Mouse (Mus musculus) MEL (cell line): ENCODE results near the gene Dnah7c.

Experiments used
- CTCF ChIP-seq, 3 experiments: IDR thresholded peaks in 2 of 3; conservative IDR thresholded peaks in 1 of 3; 2 replicates each; pipeline ENCODE4 v1.5.1; 2011 to 2012; ENCODE audit warnings: low read length in 3 of 3, low read depth in 2 of 3, mild to moderate bottlenecking in 2 of 3, improper control_type of control experiment in 1 of 3, inconsistent platforms in 1 of 3, mixed read lengths in 1 of 3, moderate library complexity in 1 of 3; ENCODE audit not compliant: control insufficient read depth in 1 of 3, insufficient read depth in 1 of 3, poor library complexity in 1 of 3, severe bottlenecking in 1 of 3
- E2F4 ChIP-seq: IDR thresholded peaks from 2 replicates; pipeline ENCODE4 v1.6.1; 2011; ENCODE audit warnings: low read depth, low read length, improper control_type of control experiment, borderline replicate concordance
- ELF1 ChIP-seq: IDR thresholded peaks from 2 replicates; pipeline ENCODE4 v1.6.1; 2014; ENCODE audit warnings: low read depth, mild to moderate bottlenecking, inconsistent platforms, low read length, improper control_type of control experiment, moderate library complexity
- EP300 ChIP-seq, 2 experiments: IDR thresholded peaks; 2 replicates each; pipeline ENCODE4 v1.6.1; 2011; ENCODE audit warnings: improper control_type of control experiment in 2 of 2, low read length in 2 of 2, low read depth in 1 of 2, mild to moderate bottlenecking in 1 of 2
- GATA1 ChIP-seq: IDR thresholded peaks from 2 replicates; pipeline ENCODE4 v1.6.1; 2011; ENCODE audit warnings: low read depth, low read length, improper control_type of control experiment
- KAT2A ChIP-seq: conservative IDR thresholded peaks from 2 replicates; pipeline ENCODE4 v1.6.1; 2012; ENCODE audit warnings: low read depth, low read length, improper control_type of control experiment, inconsistent platforms
- MAX ChIP-seq: IDR thresholded peaks from 2 replicates; pipeline ENCODE4 v1.6.1; 2011; ENCODE audit warnings: low read length, improper control_type of control experiment
- MAZ ChIP-seq: IDR thresholded peaks from 2 replicates; pipeline ENCODE4 v1.6.1; 2012; ENCODE audit warnings: low read depth, mild to moderate bottlenecking, inconsistent platforms, low read length, improper control_type of control experiment
- NELFE ChIP-seq: IDR thresholded peaks from 2 replicates; pipeline ENCODE4 v1.6.1; 2011; ENCODE audit warnings: low read depth, low read length, improper control_type of control experiment
- POLR2A ChIP-seq, 2 experiments: IDR thresholded peaks; 2 replicates each; pipeline ENCODE4 v1.6.1; 2011 to 2012; ENCODE audit warnings: low read length in 2 of 2, mild to moderate bottlenecking in 2 of 2, control low read depth in 1 of 2, improper control_type of control experiment in 1 of 2, low read depth in 1 of 2, moderate library complexity in 1 of 2; ENCODE audit not compliant: control insufficient read depth in 1 of 2, insufficient read depth in 1 of 2, poor library complexity in 1 of 2
- POLR2AphosphoS5 ChIP-seq: IDR thresholded peaks from 2 replicates; pipeline ENCODE4 v1.6.1; 2012; ENCODE audit warnings: low read depth, borderline replicate concordance, mild to moderate bottlenecking, inconsistent platforms, low read length, moderate library complexity, mixed read lengths
- SIN3A ChIP-seq: IDR thresholded peaks from 2 replicates; pipeline ENCODE4 v1.6.1; 2012; ENCODE audit warnings: low read length, improper control_type of control experiment, inconsistent platforms
- TAL1 ChIP-seq: IDR thresholded peaks from 2 replicates; pipeline ENCODE4 v1.6.1; 2012; ENCODE audit warnings: mild to moderate bottlenecking, inconsistent platforms, low read length, moderate library complexity, mixed read lengths
- USF1 ChIP-seq: IDR thresholded peaks from 2 replicates; pipeline ENCODE4 v1.6.1; 2014; ENCODE audit warnings: low read depth, mild to moderate bottlenecking, inconsistent platforms, low read length, improper control_type of control experiment, moderate library complexity

DNA sequence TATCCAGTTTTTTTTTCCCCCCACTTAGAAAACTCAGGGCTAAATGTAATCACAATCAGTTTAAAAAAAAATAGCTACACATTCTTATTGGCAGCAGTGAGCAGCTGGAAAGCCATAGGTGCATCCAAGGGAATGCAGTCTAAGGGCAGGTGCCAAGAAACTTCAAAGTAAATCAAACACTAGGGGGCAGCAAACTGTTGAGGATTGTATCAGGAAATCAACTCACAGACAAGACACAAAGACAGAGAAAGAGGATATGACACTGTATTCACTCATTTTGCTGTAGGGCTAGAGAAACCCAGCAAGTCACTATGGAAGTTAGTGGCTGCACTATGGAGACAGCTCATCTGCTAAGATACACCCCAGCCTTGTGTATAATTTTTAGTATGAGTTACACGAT is 424.4 kb downstream of the Dnah7c start:
- TF ChIP-seq POLR2A (IDR thresholded peaks at IDR 0.05; ENCODE audit: control insufficient read depth in 1 of 2, insufficient read depth in 1 of 2, low read depth in 1 of 2, low read length in 2 of 2, poor library complexity in 1 of 2) (no peak), GATA1 (no peak), CTCF (IDR thresholded peaks at IDR 0.05 in 2 of 3, conservative IDR thresholded peaks at IDR 0.05 in 1 of 3; ENCODE audit: control insufficient read depth in 1 of 3, insufficient read depth in 1 of 3, low read depth in 2 of 3, low read length in 3 of 3, poor library complexity in 1 of 3, severe bottlenecking in 1 of 3) (peak in 2 of 3 experiments; percentile 14 to 62; a peak in 2 of 6 replicates), NELFE (no peak), MAX (no peak), TAL1 (no peak), E2F4 (no peak), ELF1 (no peak), EP300 (IDR thresholded peaks at IDR 0.05; ENCODE audit: low read depth in 1 of 2, low read length in 2 of 2) (no peak), KAT2A (no peak), USF1 (no peak), SIN3A (no peak), POLR2AphosphoS5 (no peak), MAZ (no peak)
